8 mouse cellular contexts compared by ENCODE assay signal in the genomic region with DNA sequence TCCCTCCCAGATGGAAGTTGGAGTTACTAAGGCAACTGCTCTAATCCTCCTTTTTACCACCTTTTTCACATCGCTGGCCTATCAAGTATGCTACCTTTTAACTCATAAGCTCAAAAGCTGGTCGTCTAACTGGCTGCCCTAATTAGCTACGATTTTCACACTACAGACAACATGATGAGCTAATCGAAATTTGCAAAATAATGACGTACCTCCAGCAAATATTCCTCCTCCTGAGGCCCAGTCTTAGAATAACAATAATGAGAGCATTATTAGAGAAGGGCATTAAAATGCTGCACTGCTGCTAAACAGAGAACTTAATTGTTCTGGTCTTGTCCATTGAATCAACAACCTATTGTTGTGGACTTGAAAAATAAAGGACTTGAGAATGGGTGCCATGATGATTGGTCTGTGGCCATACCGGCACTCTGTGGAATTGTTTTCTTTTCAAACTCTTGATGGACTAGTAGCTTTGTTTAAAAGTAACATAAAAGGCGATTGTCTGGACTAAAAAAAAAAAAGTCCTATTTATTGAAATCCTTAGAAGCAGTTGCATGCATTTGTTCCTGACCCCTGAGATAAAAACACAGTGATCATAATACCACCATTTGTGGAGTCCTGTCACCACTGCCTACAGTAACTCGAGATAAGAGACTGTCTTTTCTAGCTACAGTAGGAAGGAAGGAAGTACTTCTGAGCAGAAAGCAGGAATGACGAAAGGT.
DNase-seq lines count a peak whose midpoint lies in the region; ATAC-seq and TF ChIP-seq lines count a peak whose summit lies in the region.

No protein-coding gene starts in this region.

- H3K36me3 ChIP-seq in heart, embryonic 14.5 days (ENCODE audit: control insufficient read depth, insufficient read depth, low read length) = no peaks in the 10 kb centered on the region
- no peaks in the 10 kb centered on the region for H3K36me3 ChIP-seq in ES-Bruce4 (ENCODE audit: control insufficient read depth, insufficient read depth, low read length, poor library complexity, severe bottlenecking)
- no peaks in the 10 kb centered on the region for H3K36me3 ChIP-seq in embryonic facial prominence, embryonic 11.5 days (replicated peaks; ENCODE audit: control insufficient read depth, insufficient read depth, low read depth, low read length)
- no peaks in the 10 kb centered on the region for H3K36me3 ChIP-seq in liver, embryonic 13.5 days

- peak overlapping the region in 1 of 2 experiments; percentile 10; a peak in 2 of 4 replicates for H3K27ac ChIP-seq in heart, embryonic 14.5 days (replicated peaks in 1 of 2; ENCODE audit: control insufficient read depth in 1 of 2, insufficient read depth in 1 of 2, low read depth in 2 of 2, low read length in 2 of 2)
- H3K27ac ChIP-seq in ES-Bruce4 (ENCODE audit: insufficient read depth, low read length) = peak overlapping the region; percentile 86
- H3K27ac ChIP-seq in embryonic facial prominence, embryonic 11.5 days (replicated peaks; ENCODE audit: low read depth, low read length) = no peak overlapping the region
- no peak overlapping the region for H3K27ac ChIP-seq in liver, embryonic 13.5 days

- no peak for ATAC-seq in heart, embryonic 14.5 days (ENCODE audit: insufficient number of reproducible peaks, insufficient read depth, low FRiP score, low read depth)
- 0 out of 2 replicates have a peak, but pooled peaks have one; percentile 62 for ATAC-seq in embryonic facial prominence, embryonic 11.5 days (replicated peaks; ENCODE audit: insufficient number of reproducible peaks, low FRiP score, low TSS enrichment, low read depth)
- peak; percentile 51; the same call in 1 of the 2 replicates for ATAC-seq in liver, embryonic 13.5 days (ENCODE audit: low read depth)
- ATAC-seq in granulocyte monocyte progenitor cell, adult 5-6 weeks (replicated peaks; ENCODE audit: poor library complexity, severe bottlenecking) = no peak

- no peak overlapping the region; the same call in 1 of the 2 replicates for H3K9ac ChIP-seq in heart, embryonic 14.5 days (ENCODE audit: low read length)
- 0 out of 2 replicates have a peak overlapping the region, but pooled peaks have one; percentile 31 for H3K9ac ChIP-seq in ES-Bruce4 (ENCODE audit: low read depth, poor library complexity, severe bottlenecking)
- no peak overlapping the region for H3K9ac ChIP-seq in embryonic facial prominence, embryonic 11.5 days (replicated peaks; ENCODE audit: low read length)
- no peak overlapping the region for H3K9ac ChIP-seq in liver, embryonic 13.5 days

- no peak for TF ChIP-seq CTCF in ES-Bruce4 (IDR thresholded peaks at IDR 0.05; ENCODE audit: low read depth, low read length)

- H3K4me2 ChIP-seq in heart, embryonic 14.5 days (ENCODE audit: low read length) = peak overlapping the region; percentile 36
- no peak overlapping the region for H3K4me2 ChIP-seq in embryonic facial prominence, embryonic 11.5 days (ENCODE audit: low read depth, low read length)
- no peak overlapping the region; the same call in 1 of the 2 replicates for H3K4me2 ChIP-seq in liver, embryonic 13.5 days

- peaks cover 9 to 24% of the 10 kb centered on the region in 2 experiments for H3K4me1 ChIP-seq in heart, embryonic 14.5 days (ENCODE audit: control insufficient read depth in 2 of 2, insufficient read depth in 2 of 2, low read length in 2 of 2)
- peaks cover 7% of the 10 kb centered on the region for H3K4me1 ChIP-seq in ES-Bruce4 (ENCODE audit: control insufficient read depth, insufficient read depth, low read length)
- no peaks in the 10 kb centered on the region for H3K4me1 ChIP-seq in embryonic facial prominence, embryonic 11.5 days (ENCODE audit: control insufficient read depth, insufficient read depth, low read length)
- peaks cover 29% of the 10 kb centered on the region for H3K4me1 ChIP-seq in liver, embryonic 13.5 days (replicated peaks)

- H3K4me3 ChIP-seq in heart, embryonic 14.5 days (ENCODE audit: control insufficient read depth in 1 of 2, insufficient read depth in 1 of 2, low read depth in 1 of 2, low read length in 2 of 2) = no peak overlapping the region
- H3K4me3 ChIP-seq in ES-Bruce4 (ENCODE audit: low read depth, low read length) = no peak overlapping the region
- H3K4me3 ChIP-seq in embryonic facial prominence, embryonic 11.5 days (ENCODE audit: low read depth, low read length) = no peak overlapping the region
- no peak overlapping the region for H3K4me3 ChIP-seq in liver, embryonic 13.5 days (replicated peaks)

- TF ChIP-seq EP300 in ES-Bruce4 (IDR thresholded peaks at IDR 0.05; ENCODE audit: insufficient read depth, low read depth, low read length) = no peak

- no peak for TF ChIP-seq POLR2A in ES-Bruce4 (IDR thresholded peaks at IDR 0.05; ENCODE audit: insufficient read depth, low read length)

- no peaks in the 10 kb centered on the region for H3K27me3 ChIP-seq in heart, embryonic 14.5 days (ENCODE audit: control insufficient read depth, insufficient read depth, low read length)
- no peaks in the 10 kb centered on the region for H3K27me3 ChIP-seq in ES-Bruce4 (ENCODE audit: control insufficient read depth, insufficient read depth, low read length, poor library complexity, severe bottlenecking)
- no peaks in the 10 kb centered on the region for H3K27me3 ChIP-seq in embryonic facial prominence, embryonic 11.5 days (ENCODE audit: control insufficient read depth, insufficient read depth, low read length)
- H3K27me3 ChIP-seq in liver, embryonic 13.5 days = no peaks in the 10 kb centered on the region

- WGBS in heart, embryonic 14.5 days = 49% methylated on average over 9 of the region's 9 CpGs
- WGBS in embryonic facial prominence, embryonic 11.5 days = 14% methylated on average over 9 of the region's 9 CpGs
- 44% methylated on average over 9 of the region's 9 CpGs for WGBS in liver, embryonic 13.5 days (ENCODE audit: insufficient replicate concordance)

- DNase-seq in heart, adult 9 months (ENCODE audit: low spot score in 2 of 2) = no peak
- peak; percentile 41 for DNase-seq in embryonic facial prominence, embryonic 11.5 days (ENCODE audit: low spot score)
- no peak for DNase-seq in liver, embryonic 13.5 days
- DNase-seq in urinary bladder, adult 18-20 months (ENCODE audit: low spot score in 2 of 2) = no peak
- no peak for DNase-seq in thymus, adult 18-20 months

- H3K9me3 ChIP-seq in heart, embryonic 14.5 days (ENCODE audit: control insufficient read depth, low read length) = no peaks in the 10 kb centered on the region
- H3K9me3 ChIP-seq in ES-Bruce4 (replicated peaks; ENCODE audit: control insufficient read depth, insufficient read depth, low read length, poor library complexity, severe bottlenecking) = no peaks in the 10 kb centered on the region
- no peaks in the 10 kb centered on the region for H3K9me3 ChIP-seq in embryonic facial prominence, embryonic 11.5 days (replicated peaks; ENCODE audit: control insufficient read depth, low read length)
- H3K9me3 ChIP-seq in liver, embryonic 13.5 days (replicated peaks) = no peaks in the 10 kb centered on the region

Comparison
In these comparisons a context has a peak if more than half of its experiments do, and no peak if none do; other contexts are left out.
1. ATAC-seq: peak in embryonic facial prominence, embryonic 11.5 days (single experiment) and liver, embryonic 13.5 days (single experiment); none in heart, embryonic 14.5 days (single experiment) and granulocyte monocyte progenitor cell, adult 5-6 weeks (single experiment).